ENCODE assay signal across 9 mouse cellular contexts in genomic region chr2:121787767-121788166, GRCm38 (mm10). TPM values are rescaled to one million over a fixed set of nuclear protein-coding genes. Genes with fewer than 3 reads are reported as not detected.
DNase-seq lines count a peak whose midpoint lies in the region; ATAC-seq and TF ChIP-seq lines count a peak whose summit lies in the region.
"Had no signal": no experiment of that assay in that cellular context is flagged by ENCODE, and none has a peak within 500 bp of the region (broad histone marks: within the 10 kb centered on the region; RNA-seq: fewer than 3 reads in every experiment).

No protein-coding gene starts in this region.

- TF ChIP-seq CTCF in hindbrain, postnatal 0 days (IDR thresholded peaks at IDR 0.05; ENCODE audit: low read depth), result no peak

- peak; percentile 80 for DNase-seq in heart, embryonic 10.5 days (ENCODE audit: low spot score)
- DNase-seq in heart, postnatal 36 days, result no peak
- peak; percentile 89 for DNase-seq in A20 (ENCODE audit: low read depth, low spot score)
- peak; percentile 55 for DNase-seq in ZHBTc4 (ENCODE audit: low read depth, low spot score)
- no peak for DNase-seq in frontal cortex, postnatal 14 days (ENCODE audit: low spot score in 2 of 2)
- no peak for DNase-seq in hindbrain, postnatal 0 days (ENCODE audit: low spot score)
- no peak for DNase-seq in adrenal gland, postnatal 14 days

- peaks cover 11% of the 10 kb centered on the region for H3K4me1 ChIP-seq in heart, embryonic 10.5 days
- no peaks in the 10 kb centered on the region for H3K4me1 ChIP-seq in hindbrain, postnatal 0 days (ENCODE audit: insufficient read depth, low read length)

- H3K9me3 ChIP-seq in heart, embryonic 10.5 days, result no peaks in the 10 kb centered on the region
- H3K9me3 ChIP-seq in hindbrain, postnatal 0 days (ENCODE audit: low read length), result no peaks in the 10 kb centered on the region

- no peaks in the 10 kb centered on the region for H3K36me3 ChIP-seq in heart, embryonic 10.5 days
- H3K36me3 ChIP-seq in hindbrain, postnatal 0 days (ENCODE audit: insufficient read depth, low read length), result no peaks in the 10 kb centered on the region

- H3K9ac ChIP-seq in hindbrain, postnatal 0 days (replicated peaks; ENCODE audit: low read length), result no peak overlapping the region

- no peak overlapping the region for H3K4me2 ChIP-seq in hindbrain, postnatal 0 days (ENCODE audit: low read depth, low read length)

- no peaks in the 10 kb centered on the region for H3K27me3 ChIP-seq in heart, embryonic 10.5 days (ENCODE audit: insufficient read depth, poor library complexity, severe bottlenecking)
- no peaks in the 10 kb centered on the region for H3K27me3 ChIP-seq in hindbrain, postnatal 0 days (ENCODE audit: insufficient read depth, low read length)

- ATAC-seq in inflammation-experienced regulatory T-cells, adult 6 months, result peak; percentile 83
- no peak for ATAC-seq in hindbrain, postnatal 0 days
- ATAC-seq: Patski had no signal

- intact Hi-C loops in heart, postnatal 36 days (cut with DNase I), result no loop called here

- WGBS in heart, embryonic 10.5 days, result 43% methylated on average over 13 of the region's 13 CpGs
- 69% methylated on average over 13 of the region's 13 CpGs for WGBS in hindbrain, postnatal 0 days

- peak overlapping the region; percentile 27; the same call in 1 of the 2 replicates for H3K4me3 ChIP-seq in heart, embryonic 10.5 days
- no peak overlapping the region for H3K4me3 ChIP-seq in hindbrain, postnatal 0 days (ENCODE audit: low read length)

- H3K27ac ChIP-seq in heart, embryonic 10.5 days, result no peak overlapping the region
- no peak overlapping the region for H3K27ac ChIP-seq in hindbrain, postnatal 0 days

RNA-seq across cellular contexts. Expression of gene Frmd5, which starts 19.1 kb away (rescaled TPM):
- polyA plus RNA-seq in heart, embryonic 10.5 days (2016; fragmentation: Nextera tagmentation; extraction: Ambion mirVana), result 17.0 and 27.5 TPM in 2 replicates
- total RNA-seq in heart, postnatal 36 days (2021), result 100 to 1,000 TPM; 131 to 163 TPM
- 1 to 10 TPM in 2 of 3 experiments, under 1 TPM in 1; 0.67 to 1.3 (median 1.2) TPM for polyA plus RNA-seq in inflammation-experienced regulatory T-cells, adult 6 months (2017; shearing (Covaris generic))
- 39.7 and 42.3 TPM in 2 replicates for total RNA-seq in hindbrain, postnatal 0 days (2014; rRNA removed)
- 13.1 and 14.6 TPM in 2 replicates for polyA plus RNA-seq in hindbrain, postnatal 0 days (2015; fragmentation: Nextera tagmentation; extraction: Ambion mirVana)
- total RNA-seq in adrenal gland, postnatal 14 days (2021), result 91.0 and 102 TPM in 2 replicates

Comparison
In these comparisons a context has a peak if more than half of its experiments do, and no peak if none do; other contexts are left out.
1. DNase-seq: peak in heart, embryonic 10.5 days (single experiment), A20 (single experiment) and ZHBTc4 (single experiment); none in heart, postnatal 36 days (0 of 2), frontal cortex, postnatal 14 days (0 of 2), hindbrain, postnatal 0 days (single experiment) and adrenal gland, postnatal 14 days (single experiment).